Mouse (Mus musculus) hindbrain, embryonic 13.5 days (tissue): Measurements from ENCODE around the gene Hist2h3c1. TPM values are rescaled to one million over a fixed set of nuclear protein-coding genes. Genes with fewer than 3 reads are reported as not detected.
"Not testable (repeated sequence)": the region's sequence is repeated elsewhere in the genome, so short reads cannot be mapped to it uniquely, and the experiment has no call there.

ENCODE experiments used
- ATAC-seq: fragments of 200-750 bp; cut with Nextera tagmentation; 2 replicates; pipeline ENCODE4 v1.8.0; 2017; ENCODE audit warnings: moderate TSS enrichment; ENCODE audit not compliant: low FRiP score
- H3K27ac ChIP-seq: fragments of 300-500 bp; sonication (generic); 2 replicates; pipeline ENCODE4 v1.5.1; 2015; ENCODE audit warnings: inconsistent platforms, mild to moderate bottlenecking, moderate library complexity
- H3K27me3 ChIP-seq: fragments of 300-500 bp; sonication (generic); 2 replicates; pipeline ENCODE4 v1.6.1; 2015; ENCODE audit warnings: mild to moderate bottlenecking, inconsistent platforms
- H3K36me3 ChIP-seq: fragments of 300-500 bp; sonication (generic); 2 replicates; pipeline ENCODE4 v1.6.1; 2015; ENCODE audit warnings: mild to moderate bottlenecking, inconsistent platforms
- H3K4me1 ChIP-seq: fragments of 300-500 bp; sonication (generic); replicated peaks from 2 replicates; pipeline ENCODE4 v1.6.1; 2015; ENCODE audit warnings: inconsistent platforms
- H3K4me2 ChIP-seq: fragments of 300-500 bp; sonication (generic); 2 replicates; pipeline ENCODE4 v1.6.1; 2015; ENCODE audit warnings: inconsistent platforms, mild to moderate bottlenecking, moderate library complexity
- H3K4me3 ChIP-seq: fragments of 300-500 bp; sonication (generic); 2 replicates; pipeline ENCODE4 v1.5.1; 2015; ENCODE audit warnings: mild to moderate bottlenecking, inconsistent platforms
- H3K9ac ChIP-seq: fragments of 300-500 bp; sonication (generic); 2 replicates; pipeline ENCODE4 v1.6.1; 2015; ENCODE audit warnings: mild to moderate bottlenecking, inconsistent platforms
- H3K9me3 ChIP-seq: fragments of 300-500 bp; sonication (generic); 2 replicates; pipeline ENCODE4 v1.6.1; 2016; ENCODE audit warnings: inconsistent platforms
- WGBS: fragments of 180-500 bp; shearing (Covaris S2); methylation state at CpG from one replicate; pipeline ENCODE4 v1.1.7; 2015; 5-methylcytosine and 5-hydroxymethylcytosine counted together
- microRNA-seq: library from miRNA; unstranded; fragments of <30 nt; microRNA quantifications from one replicate; pipeline ENCODE4, GENCODE M21; 2016
- polyA plus RNA-seq: library from polyadenylated mRNA; unstranded; fragments of >200 nt; fragmentation: Nextera tagmentation; extraction: Ambion mirVana; gene quantifications from 2 replicates; pipeline ENCODE4 v1.2.1, GENCODE M21; 2015

Gene Hist2h3c1
- polyA plus RNA-seq, 1 experiment from 2014 or later, result 0.62 TPM

- Histone ChIP-seq H3K27ac (peak overlapping the region; percentile 92), H3K4me3 (peak overlapping the region; percentile 51), H3K9me3 (no peaks in the 10 kb centered on the region), H3K4me2 (peak overlapping the region; percentile 77), H3K9ac (peak overlapping the region; percentile 68), H3K36me3 (no peaks in the 10 kb centered on the region), H3K27me3 (peaks cover 24% of the 10 kb centered on the region), H3K4me1 (peaks cover 11% of the 10 kb centered on the region)
- WGBS, result under 1% methylated on average over 49 of the region's 49 CpGs
- peak; percentile 97 for ATAC-seq
These were observed 31.5 kb downstream of the Hist2h3c1 start for GRCm38 (mm10) chr3:96277800-96278624.

- H3K9ac ChIP-seq, result no peak overlapping the region
- 60% methylated on average over 6 of the region's 6 CpGs for WGBS
- peaks cover 11% of the 10 kb centered on the region for H3K4me1 ChIP-seq
- H3K4me3 ChIP-seq, result no peak overlapping the region
- H3K9me3 ChIP-seq, result no peaks in the 10 kb centered on the region
- H3K4me2 ChIP-seq, result no peak overlapping the region
- peaks cover 44% of the 10 kb centered on the region for H3K27me3 ChIP-seq
- H3K27ac ChIP-seq, result no peak overlapping the region
- no peaks in the 10 kb centered on the region for H3K36me3 ChIP-seq
- ATAC-seq, result no peak
These were observed 34.2 kb downstream of the Hist2h3c1 start for GRCm38 (mm10) chr3:96280660-96281059.

- H3K4me3 ChIP-seq, result no peak overlapping the region
- no peak overlapping the region for H3K9ac ChIP-seq
- H3K27ac ChIP-seq, result no peak overlapping the region
- no peaks in the 10 kb centered on the region for H3K36me3 ChIP-seq
- no peaks in the 10 kb centered on the region for H3K9me3 ChIP-seq
- peaks cover 56% of the 10 kb centered on the region for H3K27me3 ChIP-seq
- peaks cover 4% of the 10 kb centered on the region; the same call in 1 of the 2 replicates for H3K4me1 ChIP-seq
- WGBS, result 20% methylated on average over 4 of the region's 4 CpGs
- no peak for ATAC-seq
- no peak overlapping the region for H3K4me2 ChIP-seq
These were observed 38.0 kb downstream of the Hist2h3c1 start for GRCm38 (mm10) chr3:96284457-96284856.

GRCm38 (mm10) chr3:96287334-96287733 is 40.8 kb downstream of the Hist2h3c1 start:
- not testable (repeated sequence) for ATAC-seq, H3K4me2 ChIP-seq, H3K4me1 ChIP-seq, H3K4me3 ChIP-seq, H3K36me3 ChIP-seq, H3K9me3 ChIP-seq, H3K9ac ChIP-seq, H3K27ac ChIP-seq
- 89% methylated on average over 11 of the region's 11 CpGs for WGBS
- H3K27me3 ChIP-seq, result peaks cover 39% of the 10 kb centered on the region

GRCm38 (mm10) chr3:96289201-96289600 is 42.7 kb downstream of the Hist2h3c1 start:
- Histone ChIP-seq H3K27me3 (peaks cover 20% of the 10 kb centered on the region), H3K4me3 (no peak overlapping the region), H3K36me3 (no peaks in the 10 kb centered on the region), H3K4me1 (peaks cover 4% of the 10 kb centered on the region; the same call in 1 of the 2 replicates), H3K27ac (no peak overlapping the region), H3K9me3 (no peaks in the 10 kb centered on the region), H3K9ac (no peak overlapping the region), H3K4me2 (no peak overlapping the region)
- WGBS, result 78% methylated on average over 3 of the region's 3 CpGs
- ATAC-seq, result no peak

GRCm38 (mm10) chr3:96290727-96291126 is 44.2 kb downstream of the Hist2h3c1 start:
- H3K4me3 ChIP-seq, ATAC-seq, H3K9me3 ChIP-seq, H3K36me3 ChIP-seq, H3K4me1 ChIP-seq, H3K27ac ChIP-seq, H3K9ac ChIP-seq, H3K4me2 ChIP-seq: not testable (repeated sequence)
- 94% methylated on average over 3 of the region's 3 CpGs for WGBS
- H3K27me3 ChIP-seq, result peaks cover 11% of the 10 kb centered on the region

GRCm38 (mm10) chr3:96292641-96293040 is 46.2 kb downstream of the Hist2h3c1 start:
- Histone ChIP-seq H3K4me3 (no peak overlapping the region), H3K4me2 (no peak overlapping the region), H3K4me1 (no peaks in the 10 kb centered on the region), H3K36me3 (no peaks in the 10 kb centered on the region), H3K9ac (no peak overlapping the region; the same call in 1 of the 2 replicates), H3K27me3 (no peaks in the 10 kb centered on the region), H3K27ac (no peak overlapping the region), H3K9me3 (peaks cover 7% of the 10 kb centered on the region; the same call in 1 of the 2 replicates)
- no peak for ATAC-seq
- 67% methylated on average over 6 of the region's 6 CpGs for WGBS

- no peaks in the 10 kb centered on the region for H3K27me3 ChIP-seq
- no peak overlapping the region for H3K4me3 ChIP-seq
- 66% methylated on average over 5 of the region's 5 CpGs for WGBS
- no peaks in the 10 kb centered on the region for H3K4me1 ChIP-seq
- no peak for ATAC-seq
- H3K27ac ChIP-seq, result no peak overlapping the region
- H3K36me3 ChIP-seq, result no peaks in the 10 kb centered on the region
- no peak overlapping the region for H3K9ac ChIP-seq
- peaks cover 7% of the 10 kb centered on the region; the same call in 1 of the 2 replicates for H3K9me3 ChIP-seq
- H3K4me2 ChIP-seq, result no peak overlapping the region
These were observed 46.9 kb downstream of the Hist2h3c1 start for GRCm38 (mm10) chr3:96293368-96293767.

GRCm38 (mm10) chr3:96293787-96294186 is 47.3 kb downstream of the Hist2h3c1 start, which contains the start of gene Fcgr1:
TSS of gene Fcgr1 (minus strand) at chr3:96293969.
- WGBS, result 79% methylated on average over 4 of the region's 4 CpGs
- H3K4me2 ChIP-seq, result no peak within 1 kb of the TSS

More at GRCm38 (mm10) chr3:96293787-96294186, 47.3 kb downstream of the Hist2h3c1 start, which contains the start of gene Fcgr1:
- no peak within 1 kb of the TSS for H3K27ac ChIP-seq
- no peak within 1 kb of the TSS; the same call in 1 of the 2 replicates for H3K9ac ChIP-seq
- H3K4me3 ChIP-seq, result no peak within 1 kb of the TSS
- H3K9me3 ChIP-seq, result peaks cover 7% of the 10 kb centered on the region; the same call in 1 of the 2 replicates
- H3K27me3 ChIP-seq, result no peaks in the 10 kb centered on the region
- H3K4me1 ChIP-seq, result no peaks in the 10 kb centered on the region
- no peak for ATAC-seq
- H3K36me3 ChIP-seq, result no peaks in the 10 kb centered on the region

Small RNAs within 50 kb of the gene (microRNA-seq; reads per million reads assigned to microRNA genes)
- gene Gm44492, result not detected
- gene Gm47311, result not detected
- gene Gm47313, result not detected

Other genes with a start within 250 kb of the Hist2h3c1 start
- gene Vps45, start 188.2 kb upstream of the Hist2h3c1 start, polyA plus RNA-seq, result 62.9 and 64.0 TPM in 2 replicates
- 11.0 and 13.6 TPM in 2 replicates for gene Otud7b, start 142.2 kb upstream of the Hist2h3c1 start, polyA plus RNA-seq
- gene Mtmr11, start 84.7 kb upstream of the Hist2h3c1 start, polyA plus RNA-seq, result 11.5 and 12.8 TPM in 2 replicates
- gene Sf3b4, start 74.4 kb upstream of the Hist2h3c1 start, polyA plus RNA-seq, result 149 and 151 TPM in 2 replicates
- 84.0 and 88.7 TPM in 2 replicates for gene Sv2a, start 65.5 kb upstream of the Hist2h3c1 start, polyA plus RNA-seq
- gene Bola1, start 27.0 kb upstream of the Hist2h3c1 start, polyA plus RNA-seq, result 64.0 and 65.6 TPM in 2 replicates
- 1.0 TPM in 1 of 2 replicates, not detected in the other for gene Hist2h2ab, start 26.8 kb upstream of the Hist2h3c1 start, polyA plus RNA-seq
- gene Hist2h2ac, start 25.8 kb upstream of the Hist2h3c1 start, polyA plus RNA-seq, result 3.1 and 3.6 TPM in 2 replicates
- gene Hist2h2be, start 25.6 kb upstream of the Hist2h3c1 start, polyA plus RNA-seq, result 4.3 TPM in 2 replicates
- gene Hist2h3c2, start 7.6 kb upstream of the Hist2h3c1 start, polyA plus RNA-seq, result 4.1 and 5.3 TPM in 2 replicates
- 64.9 and 67.2 TPM in 2 replicates for gene Hist2h2aa2, start 6.4 kb upstream of the Hist2h3c1 start, polyA plus RNA-seq
- 15.6 and 29.2 TPM in 2 replicates for gene Hist2h2aa1, start 1.2 kb upstream of the Hist2h3c1 start, polyA plus RNA-seq
- 5.2 and 6.1 TPM in 2 replicates for gene Hist2h4, start 16.6 kb downstream of the Hist2h3c1 start, polyA plus RNA-seq
- gene Hist2h3b, start 22.0 kb downstream of the Hist2h3c1 start, polyA plus RNA-seq, result 19.6 and 22.4 TPM in 2 replicates
- 2.7 and 3.4 TPM in 2 replicates for gene Hist2h2bb, start 23.1 kb downstream of the Hist2h3c1 start, polyA plus RNA-seq
- gene Fcgr1, start 47.3 kb downstream of the Hist2h3c1 start, polyA plus RNA-seq, result 1.5 and 1.7 TPM in 2 replicates
- not detected in 2 replicates for gene BC107364, start 205.6 kb downstream of the Hist2h3c1 start, polyA plus RNA-seq